In genomic region chr7:119525881-119526281, GRCm38 (mm10) we compare ENCODE assay signal across 12 mouse cellular contexts. TPM values are rescaled to one million over a fixed set of nuclear protein-coding genes. Genes with fewer than 3 reads are reported as not detected.
A peak's percentile ranks its signal among the peaks of the same experiment; 100 is the strongest.
DNase-seq lines count a peak whose midpoint lies in the region; ATAC-seq and TF ChIP-seq lines count a peak whose summit lies in the region.
"Had no signal": no experiment of that assay in that cellular context is flagged by ENCODE, and none has a peak within 500 bp of the region (broad histone marks: within the 10 kb centered on the region; RNA-seq: fewer than 3 reads in every experiment).

No protein-coding gene starts in this region.

- no peaks in the 10 kb centered on the region for H3K9me3 ChIP-seq in hindbrain, embryonic 13.5 days
- no peaks in the 10 kb centered on the region for H3K9me3 ChIP-seq in hindbrain, embryonic 14.5 days (ENCODE audit: control insufficient read depth, low read length)
- H3K9me3 ChIP-seq in neural tube, embryonic 13.5 days, result no peaks in the 10 kb centered on the region
- H3K9me3 ChIP-seq in midbrain, postnatal 0 days (ENCODE audit: low read length), result no peaks in the 10 kb centered on the region
- H3K9me3 ChIP-seq: liver, embryonic 13.5 days; neural tube, embryonic 12.5 days had no signal

- ATAC-seq in hindbrain, embryonic 13.5 days (ENCODE audit: low FRiP score), result no peak
- no peak for ATAC-seq in hindbrain, embryonic 14.5 days (ENCODE audit: low FRiP score)
- no peak for ATAC-seq in neural tube, embryonic 13.5 days (ENCODE audit: low read depth)
- ATAC-seq in midbrain, postnatal 0 days (ENCODE audit: low FRiP score), result peak; percentile 20; the same call in 1 of the 2 replicates
- ATAC-seq in monocyte, adult 5-6 weeks (replicated peaks; ENCODE audit: insufficient number of reproducible peaks, low FRiP score, low TSS enrichment, poor library complexity, severe bottlenecking), result no peak

- peaks cover 5% of the 10 kb centered on the region for H3K4me1 ChIP-seq in hindbrain, embryonic 13.5 days (replicated peaks)
- no peaks in the 10 kb centered on the region for H3K4me1 ChIP-seq in hindbrain, embryonic 14.5 days (replicated peaks; ENCODE audit: control insufficient read depth, insufficient read depth, low read length)
- peaks cover 8% of the 10 kb centered on the region; the same call in 1 of the 2 replicates for H3K4me1 ChIP-seq in neural tube, embryonic 13.5 days (replicated peaks)
- no peaks in the 10 kb centered on the region for H3K4me1 ChIP-seq in midbrain, postnatal 0 days (ENCODE audit: insufficient read depth, low read length)
- H3K4me1 ChIP-seq: neural tube, embryonic 12.5 days had no signal

- H3K4me2 ChIP-seq in hindbrain, embryonic 13.5 days, result no peak overlapping the region
- no peak overlapping the region for H3K4me2 ChIP-seq in hindbrain, embryonic 14.5 days (replicated peaks)
- H3K4me2 ChIP-seq in neural tube, embryonic 13.5 days, result no peak overlapping the region
- no peak overlapping the region for H3K4me2 ChIP-seq in midbrain, postnatal 0 days (ENCODE audit: low read depth, low read length, poor library complexity, severe bottlenecking)
- H3K4me2 ChIP-seq: liver, embryonic 13.5 days; neural tube, embryonic 12.5 days had no signal

- 0 out of 2 replicates have a peak overlapping the region, but pooled peaks have one; percentile 6 for H3K9ac ChIP-seq in hindbrain, embryonic 13.5 days
- no peak overlapping the region for H3K9ac ChIP-seq in hindbrain, embryonic 14.5 days
- 0 out of 2 replicates have a peak overlapping the region, but pooled peaks have one; percentile 17 for H3K9ac ChIP-seq in neural tube, embryonic 13.5 days
- H3K9ac ChIP-seq in midbrain, postnatal 0 days (replicated peaks; ENCODE audit: low read length, poor library complexity, severe bottlenecking), result no peak overlapping the region
- H3K9ac ChIP-seq: liver, embryonic 13.5 days; neural tube, embryonic 12.5 days had no signal

- H3K4me3 ChIP-seq in hindbrain, embryonic 13.5 days, result no peak overlapping the region
- no peak overlapping the region for H3K4me3 ChIP-seq in hindbrain, embryonic 14.5 days (replicated peaks; ENCODE audit: low read length)
- H3K4me3 ChIP-seq in neural tube, embryonic 13.5 days, result no peak overlapping the region
- H3K4me3 ChIP-seq in midbrain, postnatal 0 days (ENCODE audit: low read depth, low read length), result no peak overlapping the region
- H3K4me3 ChIP-seq: erythroblast, embryonic 14.5 days; liver, embryonic 13.5 days; neural tube, embryonic 12.5 days had no signal

- H3K36me3 ChIP-seq in hindbrain, embryonic 13.5 days, result no peaks in the 10 kb centered on the region
- H3K36me3 ChIP-seq in hindbrain, embryonic 14.5 days (replicated peaks; ENCODE audit: control insufficient read depth, insufficient read depth), result no peaks in the 10 kb centered on the region
- no peaks in the 10 kb centered on the region for H3K36me3 ChIP-seq in neural tube, embryonic 13.5 days
- no peaks in the 10 kb centered on the region for H3K36me3 ChIP-seq in midbrain, postnatal 0 days (ENCODE audit: insufficient read depth, low read length)
- H3K36me3 ChIP-seq: liver, embryonic 13.5 days; neural tube, embryonic 12.5 days had no signal

- no peak overlapping the region for H3K27ac ChIP-seq in hindbrain, embryonic 13.5 days
- H3K27ac ChIP-seq in hindbrain, embryonic 14.5 days, result no peak overlapping the region
- no peak overlapping the region for H3K27ac ChIP-seq in neural tube, embryonic 13.5 days (replicated peaks)
- no peak overlapping the region for H3K27ac ChIP-seq in midbrain, postnatal 0 days (ENCODE audit: low read depth, low read length)
- H3K27ac ChIP-seq: liver, embryonic 13.5 days; neural tube, embryonic 12.5 days had no signal

- H3K27me3 ChIP-seq in hindbrain, embryonic 13.5 days, result no peaks in the 10 kb centered on the region
- no peaks in the 10 kb centered on the region for H3K27me3 ChIP-seq in hindbrain, embryonic 14.5 days (ENCODE audit: control insufficient read depth, insufficient read depth, low read length)
- no peaks in the 10 kb centered on the region for H3K27me3 ChIP-seq in neural tube, embryonic 13.5 days
- H3K27me3 ChIP-seq in midbrain, postnatal 0 days (ENCODE audit: insufficient read depth, low read length), result no peaks in the 10 kb centered on the region
- H3K27me3 ChIP-seq: liver, embryonic 13.5 days; neural tube, embryonic 12.5 days had no signal

- WGBS in hindbrain, embryonic 13.5 days, result 42% methylated on average over 2 of the region's 2 CpGs
- WGBS in hindbrain, embryonic 14.5 days, result 34% methylated on average over 2 of the region's 2 CpGs
- WGBS in neural tube, embryonic 13.5 days, result 44% methylated on average over 2 of the region's 2 CpGs
- 23% methylated on average over 2 of the region's 2 CpGs for WGBS in midbrain, postnatal 0 days

- intact Hi-C loops in heart, postnatal 10 days (cut with DNase I), result no loop called here

- TF ChIP-seq CTCF in midbrain, postnatal 0 days (IDR thresholded peaks at IDR 0.05), result no peak

- no peak for DNase-seq in hindbrain, embryonic 14.5 days (ENCODE audit: low spot score)
- DNase-seq in neural tube, embryonic 10.5 days (ENCODE audit: extremely low spot score, low spot score), result no peak
- DNase-seq in heart, postnatal 10 days, result peak; percentile 60 to 71
- peak; percentile 61 for DNase-seq in midbrain, postnatal 0 days (ENCODE audit: low spot score)
- DNase-seq: liver, embryonic 13.5 days had no signal

RNA-seq across cellular contexts. Expression of gene Pdilt, which starts 2.6 kb away (rescaled TPM):
- 0.14 and 0.32 TPM in 2 replicates for polyA plus RNA-seq in hindbrain, embryonic 13.5 days (2015; fragmentation: Nextera tagmentation; extraction: Ambion mirVana)
- 0.39 TPM in 1 of 2 replicates, not detected in the other for polyA plus RNA-seq in hindbrain, embryonic 14.5 days (2014; fragmentation: Nextera tagmentation; extraction: Ambion mirVana)
- polyA plus RNA-seq in neural tube, embryonic 13.5 days (2015; fragmentation: Nextera tagmentation; extraction: Ambion mirVana), result 0.36 and 0.49 TPM in 2 replicates
- not detected for total RNA-seq in heart, postnatal 10 days (2021)
- not detected in 2 replicates for total RNA-seq in midbrain, postnatal 0 days (2014; rRNA removed)
- polyA plus RNA-seq in midbrain, postnatal 0 days (2015; fragmentation: Nextera tagmentation; extraction: Ambion mirVana), result 0.07 and 0.20 TPM in 2 replicates
- 0.29 to 0.48 TPM in 2 of 3 replicates, not detected in the other for total RNA-seq in monocyte, adult 5-6 weeks (2017)
- total RNA-seq: hematopoietic stem cell, adult 5-6 weeks had no signal
- polyA plus RNA-seq: erythroblast, embryonic 14.5 days; liver, embryonic 13.5 days had no signal

RNA-seq across cellular contexts. Expression of gene Acsm5, which starts 6.6 kb away (rescaled TPM):
- not detected in 2 replicates for polyA plus RNA-seq in hindbrain, embryonic 13.5 days (2015; fragmentation: Nextera tagmentation; extraction: Ambion mirVana)
- not detected in 2 replicates for polyA plus RNA-seq in hindbrain, embryonic 14.5 days (2014; fragmentation: Nextera tagmentation; extraction: Ambion mirVana)
- polyA plus RNA-seq in neural tube, embryonic 13.5 days (2015; fragmentation: Nextera tagmentation; extraction: Ambion mirVana), result not detected in 2 replicates
- total RNA-seq in heart, postnatal 10 days (2021), result under 1 TPM; 0.38 to 0.55 TPM
- 0.52 and 0.66 TPM in 2 replicates for total RNA-seq in midbrain, postnatal 0 days (2014; rRNA removed)
- 0.19 TPM in 1 of 2 replicates, not detected in the other for polyA plus RNA-seq in midbrain, postnatal 0 days (2015; fragmentation: Nextera tagmentation; extraction: Ambion mirVana)
- total RNA-seq in monocyte, adult 5-6 weeks (2017), result not detected in 3 replicates
- total RNA-seq: hematopoietic stem cell, adult 5-6 weeks; MEL had no signal
- polyA plus RNA-seq: erythroblast, embryonic 14.5 days; liver, embryonic 13.5 days; neural tube, embryonic 12.5 days had no signal

RNA-seq across cellular contexts. Expression of gene Acsm2, which starts 28.3 kb away (rescaled TPM):
- not detected in 2 replicates for polyA plus RNA-seq in hindbrain, embryonic 13.5 days (2015; fragmentation: Nextera tagmentation; extraction: Ambion mirVana)
- polyA plus RNA-seq in hindbrain, embryonic 14.5 days (2014; fragmentation: Nextera tagmentation; extraction: Ambion mirVana), result not detected in 2 replicates
- polyA plus RNA-seq in neural tube, embryonic 13.5 days (2015; fragmentation: Nextera tagmentation; extraction: Ambion mirVana), result not detected in 2 replicates
- total RNA-seq in heart, postnatal 10 days (2021), result not detected
- not detected in 2 replicates for total RNA-seq in midbrain, postnatal 0 days (2014; rRNA removed)
- not detected in 2 replicates for polyA plus RNA-seq in midbrain, postnatal 0 days (2015; fragmentation: Nextera tagmentation; extraction: Ambion mirVana)
- total RNA-seq in monocyte, adult 5-6 weeks (2017), result not detected in 3 replicates
- total RNA-seq: hematopoietic stem cell, adult 5-6 weeks; MEL had no signal
- polyA plus RNA-seq: erythroblast, embryonic 14.5 days; liver, embryonic 13.5 days; neural tube, embryonic 12.5 days had no signal

RNA-seq across cellular contexts. Expression of gene Umod, which starts 46.8 kb away (rescaled TPM):
- not detected in 2 replicates for polyA plus RNA-seq in hindbrain, embryonic 13.5 days (2015; fragmentation: Nextera tagmentation; extraction: Ambion mirVana)
- not detected in 2 replicates for polyA plus RNA-seq in hindbrain, embryonic 14.5 days (2014; fragmentation: Nextera tagmentation; extraction: Ambion mirVana)
- polyA plus RNA-seq in neural tube, embryonic 13.5 days (2015; fragmentation: Nextera tagmentation; extraction: Ambion mirVana), result not detected in 2 replicates
- not detected for total RNA-seq in heart, postnatal 10 days (2021)
- total RNA-seq in midbrain, postnatal 0 days (2014; rRNA removed), result not detected in 2 replicates
- not detected in 2 replicates for polyA plus RNA-seq in midbrain, postnatal 0 days (2015; fragmentation: Nextera tagmentation; extraction: Ambion mirVana)
- not detected in 3 replicates for total RNA-seq in monocyte, adult 5-6 weeks (2017)
- total RNA-seq: hematopoietic stem cell, adult 5-6 weeks; MEL had no signal
- polyA plus RNA-seq: erythroblast, embryonic 14.5 days; liver, embryonic 13.5 days; neural tube, embryonic 12.5 days had no signal

Comparison
In these comparisons a context has a peak if more than half of its experiments do, and no peak if none do; other contexts are left out.
1. H3K9ac ChIP-seq: peak in hindbrain, embryonic 13.5 days (single experiment) and neural tube, embryonic 13.5 days (single experiment); none in hindbrain, embryonic 14.5 days (single experiment) and midbrain, postnatal 0 days (single experiment).
2. DNase-seq: peak in heart, postnatal 10 days (2 of 2) and midbrain, postnatal 0 days (single experiment); none in hindbrain, embryonic 14.5 days (single experiment) and neural tube, embryonic 10.5 days (single experiment).